Mouse (Mus musculus): ENCODE data around the gene Cps1. TPM values are rescaled to one million over a fixed set of nuclear protein-coding genes. Genes with fewer than 3 reads are reported as not detected.

The Cps1 gene
- polyA plus RNA-seq, 1 experiment, result not detected

DNA sequence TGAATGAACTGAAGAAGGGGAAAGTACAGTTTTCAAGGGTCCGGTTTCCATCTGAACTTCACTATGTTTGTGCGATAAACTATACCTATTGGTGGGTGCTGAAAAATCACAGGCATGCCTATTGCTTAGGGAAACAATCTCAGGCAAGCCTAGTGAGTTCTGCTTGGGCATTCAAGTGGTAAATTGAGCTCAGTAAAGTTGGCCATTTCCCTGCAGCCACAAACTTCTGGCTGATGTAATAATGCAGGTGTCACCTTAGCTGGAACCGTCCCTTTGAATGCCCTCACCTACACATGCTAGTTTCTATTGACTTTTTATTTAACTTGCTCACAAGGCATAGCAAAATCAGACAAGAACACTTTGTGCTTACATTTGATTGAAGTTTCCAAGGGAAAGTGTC lies 61.3 kb downstream of the Cps1 start:
- Histone ChIP-seq H3K4me1 (ENCODE audit: control insufficient read depth, insufficient read depth, low read length) (no peaks in the 10 kb centered on the region), H3K9me3 (replicated peaks; ENCODE audit: control insufficient read depth, insufficient read depth, low read length, poor library complexity, severe bottlenecking) (no peaks in the 10 kb centered on the region), H3K36me3 (ENCODE audit: control insufficient read depth, insufficient read depth, low read length, poor library complexity, severe bottlenecking) (no peaks in the 10 kb centered on the region), H3K27ac (ENCODE audit: insufficient read depth, low read length) (no peak overlapping the region), H3K9ac (ENCODE audit: low read depth, poor library complexity, severe bottlenecking) (no peak overlapping the region), H3K27me3 (ENCODE audit: control insufficient read depth, insufficient read depth, low read length, poor library complexity, severe bottlenecking) (no peaks in the 10 kb centered on the region), H3K4me3 (ENCODE audit: low read depth, low read length) (no peak overlapping the region)
- no peak for TF ChIP-seq EP300 (IDR thresholded peaks at IDR 0.05; ENCODE audit: insufficient read depth, low read depth, low read length)
- TF ChIP-seq CTCF (IDR thresholded peaks at IDR 0.05; ENCODE audit: low read depth, low read length), result no peak
- TF ChIP-seq POLR2A (IDR thresholded peaks at IDR 0.05; ENCODE audit: insufficient read depth, low read length), result no peak

DNA sequence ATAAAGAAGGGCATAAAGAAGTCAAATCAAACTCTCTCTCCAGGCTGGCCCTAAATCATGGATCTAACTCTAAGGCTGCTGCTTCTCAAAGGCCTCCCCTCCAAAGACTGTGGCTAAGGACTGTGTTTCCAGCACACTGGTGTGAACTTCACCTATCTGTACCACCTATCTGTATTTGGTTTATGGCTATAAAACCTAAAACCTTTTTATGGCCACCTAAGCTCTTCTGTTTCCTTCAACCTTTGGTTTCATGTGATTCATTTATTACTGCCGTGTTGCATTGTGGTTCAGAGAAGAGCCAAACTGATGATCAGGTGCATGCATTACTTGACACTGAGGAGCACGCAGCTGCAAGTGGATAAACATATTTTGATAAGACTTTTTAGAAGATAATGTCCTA lies 74.5 kb downstream of the Cps1 start:
- TF ChIP-seq CTCF (IDR thresholded peaks at IDR 0.05; ENCODE audit: low read depth, low read length) (no peak), EP300 (IDR thresholded peaks at IDR 0.05; ENCODE audit: insufficient read depth, low read depth, low read length) (no peak), POLR2A (IDR thresholded peaks at IDR 0.05; ENCODE audit: insufficient read depth, low read length) (no peak)
- H3K27ac ChIP-seq (ENCODE audit: insufficient read depth, low read length), result no peak overlapping the region

DNA sequence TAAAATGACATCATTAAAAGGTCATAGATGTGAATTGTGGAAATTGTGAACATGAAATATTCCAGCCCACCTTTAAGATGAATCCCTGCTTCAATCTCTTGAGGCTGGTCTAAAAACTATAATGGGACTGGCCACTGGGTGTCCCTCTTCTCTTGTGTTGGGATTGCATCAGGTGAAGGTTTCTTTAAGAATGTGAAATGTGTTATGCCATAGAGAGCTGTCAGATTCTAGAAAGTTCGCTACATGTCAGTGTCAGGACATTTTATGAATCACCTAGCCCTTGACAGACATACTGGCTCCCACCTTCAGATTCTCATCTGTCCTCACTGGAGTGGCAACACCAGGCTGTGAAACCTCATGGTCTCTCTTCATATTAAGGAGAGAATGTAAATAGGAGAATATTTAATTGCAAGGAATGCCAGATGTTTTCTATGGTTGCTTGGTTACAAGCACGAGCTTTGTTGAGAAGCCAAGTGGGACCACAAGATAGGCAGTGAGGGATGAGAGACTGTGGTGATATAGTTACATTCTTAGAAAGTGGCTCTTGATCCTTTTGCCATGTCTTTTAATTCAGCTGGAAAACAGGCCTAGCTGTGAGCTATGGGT lies 95.6 kb downstream of the Cps1 start:
- no peaks in the 10 kb centered on the region for H3K9me3 ChIP-seq (replicated peaks; ENCODE audit: control insufficient read depth, insufficient read depth, low read length, poor library complexity, severe bottlenecking)
- no peaks in the 10 kb centered on the region for H3K36me3 ChIP-seq (ENCODE audit: control insufficient read depth, insufficient read depth, low read length, poor library complexity, severe bottlenecking)
- H3K27ac ChIP-seq (ENCODE audit: insufficient read depth, low read length), result no peak overlapping the region
- TF ChIP-seq EP300 (IDR thresholded peaks at IDR 0.05; ENCODE audit: insufficient read depth, low read depth, low read length) (no peak), POLR2A (IDR thresholded peaks at IDR 0.05; ENCODE audit: insufficient read depth, low read length) (no peak), CTCF (IDR thresholded peaks at IDR 0.05; ENCODE audit: low read depth, low read length) (no peak)
- no peak overlapping the region for H3K4me3 ChIP-seq (ENCODE audit: low read depth, low read length)
- no peak overlapping the region for H3K9ac ChIP-seq (ENCODE audit: low read depth, poor library complexity, severe bottlenecking)
- H3K4me1 ChIP-seq (ENCODE audit: control insufficient read depth, insufficient read depth, low read length), result no peaks in the 10 kb centered on the region
- no peaks in the 10 kb centered on the region for H3K27me3 ChIP-seq (ENCODE audit: control insufficient read depth, insufficient read depth, low read length, poor library complexity, severe bottlenecking)

More for the DNA sequence above, 74.5 kb downstream of the Cps1 start:
- Histone ChIP-seq H3K9ac (ENCODE audit: low read depth, poor library complexity, severe bottlenecking) (no peak overlapping the region), H3K36me3 (ENCODE audit: control insufficient read depth, insufficient read depth, low read length, poor library complexity, severe bottlenecking) (no peaks in the 10 kb centered on the region), H3K9me3 (replicated peaks; ENCODE audit: control insufficient read depth, insufficient read depth, low read length, poor library complexity, severe bottlenecking) (no peaks in the 10 kb centered on the region), H3K4me1 (ENCODE audit: control insufficient read depth, insufficient read depth, low read length) (no peaks in the 10 kb centered on the region), H3K4me3 (ENCODE audit: low read depth, low read length) (no peak overlapping the region), H3K27me3 (ENCODE audit: control insufficient read depth, insufficient read depth, low read length, poor library complexity, severe bottlenecking) (no peaks in the 10 kb centered on the region)

DNA sequence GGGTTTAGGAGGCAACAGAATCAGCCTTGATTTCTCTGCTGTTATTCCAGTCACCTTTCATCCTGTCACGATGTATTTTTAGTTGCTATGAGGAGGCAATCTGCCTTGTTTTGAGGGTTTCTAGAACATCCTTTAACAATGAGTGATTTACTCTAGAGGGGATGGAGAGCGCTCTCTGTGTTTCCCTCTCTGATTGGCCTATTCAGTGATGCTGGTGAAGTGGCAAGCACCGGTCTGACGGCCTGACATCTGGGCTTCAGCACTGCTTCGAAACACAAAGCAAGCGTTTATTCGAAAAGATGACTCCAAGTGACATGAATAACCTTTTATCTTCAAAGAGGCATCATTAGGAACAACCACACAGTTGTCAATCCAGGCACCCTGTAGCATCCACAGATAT lies 100.8 kb downstream of the Cps1 start:
- Histone ChIP-seq H3K9ac (ENCODE audit: low read depth, poor library complexity, severe bottlenecking) (no peak overlapping the region), H3K36me3 (ENCODE audit: control insufficient read depth, insufficient read depth, low read length, poor library complexity, severe bottlenecking) (no peaks in the 10 kb centered on the region), H3K4me1 (ENCODE audit: control insufficient read depth, insufficient read depth, low read length) (no peaks in the 10 kb centered on the region), H3K27me3 (ENCODE audit: control insufficient read depth, insufficient read depth, low read length, poor library complexity, severe bottlenecking) (no peaks in the 10 kb centered on the region), H3K4me3 (ENCODE audit: low read depth, low read length) (no peak overlapping the region), H3K27ac (ENCODE audit: insufficient read depth, low read length) (no peak overlapping the region), H3K9me3 (replicated peaks; ENCODE audit: control insufficient read depth, insufficient read depth, low read length, poor library complexity, severe bottlenecking) (no peaks in the 10 kb centered on the region)
- TF ChIP-seq POLR2A (IDR thresholded peaks at IDR 0.05; ENCODE audit: insufficient read depth, low read length) (no peak), EP300 (IDR thresholded peaks at IDR 0.05; ENCODE audit: insufficient read depth, low read depth, low read length) (no peak), CTCF (IDR thresholded peaks at IDR 0.05; ENCODE audit: low read depth, low read length) (no peak)

DNA sequence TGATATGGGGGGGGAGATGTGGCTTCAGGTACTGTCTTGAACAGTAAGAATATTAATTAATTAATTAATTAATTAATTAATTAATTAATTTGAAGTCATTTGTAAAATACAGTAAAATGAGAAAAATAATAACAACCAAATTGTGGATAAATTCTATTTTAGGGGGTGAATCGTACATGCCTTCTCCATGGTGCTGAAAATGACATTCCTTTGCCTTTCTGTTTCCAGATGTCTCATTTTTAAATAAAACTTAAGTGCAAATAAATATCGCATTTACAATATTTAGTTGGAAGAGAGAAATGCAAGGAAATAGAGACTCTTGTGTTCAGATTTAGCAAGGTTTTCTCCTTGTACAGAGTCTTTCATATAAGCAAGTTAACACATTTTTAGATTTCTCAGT lies 112.0 kb downstream of the Cps1 start:
- Histone ChIP-seq H3K4me3 (ENCODE audit: low read depth, low read length) (no peak overlapping the region), H3K9me3 (replicated peaks; ENCODE audit: control insufficient read depth, insufficient read depth, low read length, poor library complexity, severe bottlenecking) (peaks cover 2% of the 10 kb centered on the region; the same call in 1 of the 2 replicates), H3K36me3 (ENCODE audit: control insufficient read depth, insufficient read depth, low read length, poor library complexity, severe bottlenecking) (no peaks in the 10 kb centered on the region), H3K9ac (ENCODE audit: low read depth, poor library complexity, severe bottlenecking) (no peak overlapping the region), H3K27ac (ENCODE audit: insufficient read depth, low read length) (no peak overlapping the region), H3K27me3 (ENCODE audit: control insufficient read depth, insufficient read depth, low read length, poor library complexity, severe bottlenecking) (no peaks in the 10 kb centered on the region), H3K4me1 (ENCODE audit: control insufficient read depth, insufficient read depth, low read length) (no peaks in the 10 kb centered on the region)
- TF ChIP-seq POLR2A (IDR thresholded peaks at IDR 0.05; ENCODE audit: insufficient read depth, low read length) (no peak), CTCF (IDR thresholded peaks at IDR 0.05; ENCODE audit: low read depth, low read length) (no peak), EP300 (IDR thresholded peaks at IDR 0.05; ENCODE audit: insufficient read depth, low read depth, low read length) (no peak)

DNA sequence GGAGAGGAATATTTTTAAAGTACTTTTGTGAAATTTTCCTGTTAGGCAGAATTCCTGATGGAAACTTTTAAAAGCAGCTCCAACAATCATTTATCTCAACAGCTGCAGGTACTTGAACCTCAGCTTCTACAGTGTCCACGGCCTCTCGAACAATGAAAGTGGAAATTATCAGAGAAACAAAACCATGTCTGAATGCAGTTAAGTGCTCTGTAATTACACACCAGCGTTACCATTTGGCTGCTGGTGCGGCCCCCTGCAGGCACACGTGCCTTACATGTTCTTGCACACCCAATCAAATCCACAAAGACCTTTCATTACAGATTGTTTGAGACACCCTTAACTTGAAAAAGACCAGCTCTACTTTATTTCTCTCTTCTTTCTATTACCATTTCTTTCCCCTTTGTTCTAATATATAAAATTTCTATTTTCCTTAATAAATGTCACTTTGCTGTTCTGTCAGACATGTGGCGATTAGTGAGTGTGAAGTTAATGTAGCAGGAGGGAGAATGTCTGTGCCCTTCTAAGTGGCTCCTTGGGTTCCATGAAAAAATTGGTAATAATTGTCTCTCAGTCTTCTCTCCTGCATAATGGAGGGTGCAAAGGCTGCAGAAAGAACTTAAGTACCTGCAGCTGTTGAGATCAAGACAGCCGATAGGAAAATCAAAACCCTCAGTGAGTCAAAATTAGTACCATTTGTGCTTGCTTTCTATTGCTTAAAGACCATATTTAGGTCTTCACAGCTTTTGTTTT lies 112.8 kb downstream of the Cps1 start:
- no peak overlapping the region for H3K27ac ChIP-seq (ENCODE audit: insufficient read depth, low read length)
- no peaks in the 10 kb centered on the region for H3K4me1 ChIP-seq (ENCODE audit: control insufficient read depth, insufficient read depth, low read length)

More for the DNA sequence above, 112.8 kb downstream of the Cps1 start:
- Histone ChIP-seq H3K4me3 (ENCODE audit: low read depth, low read length) (no peak overlapping the region), H3K9ac (ENCODE audit: low read depth, poor library complexity, severe bottlenecking) (no peak overlapping the region), H3K9me3 (replicated peaks; ENCODE audit: control insufficient read depth, insufficient read depth, low read length, poor library complexity, severe bottlenecking) (peaks cover 2% of the 10 kb centered on the region; the same call in 1 of the 2 replicates), H3K27me3 (ENCODE audit: control insufficient read depth, insufficient read depth, low read length, poor library complexity, severe bottlenecking) (no peaks in the 10 kb centered on the region), H3K36me3 (ENCODE audit: control insufficient read depth, insufficient read depth, low read length, poor library complexity, severe bottlenecking) (no peaks in the 10 kb centered on the region)
- no peak for TF ChIP-seq EP300 (IDR thresholded peaks at IDR 0.05; ENCODE audit: insufficient read depth, low read depth, low read length)
- no peak for TF ChIP-seq CTCF (IDR thresholded peaks at IDR 0.05; ENCODE audit: low read depth, low read length)
- TF ChIP-seq POLR2A (IDR thresholded peaks at IDR 0.05; ENCODE audit: insufficient read depth, low read length), result no peak

All from ES-Bruce4 (cell line).